Mouse (Mus musculus) midbrain, embryonic 13.5 days (tissue): ENCODE measurements around the gene Pdcd7. TPM values are rescaled to one million over a fixed set of nuclear protein-coding genes. Genes with fewer than 3 reads are reported as not detected.
A peak's percentile ranks its signal among the peaks of the same experiment; 100 is the strongest.

Source experiments
- ATAC-seq: fragments of 200-750 bp; cut with Nextera tagmentation; 2 replicates; pipeline ENCODE4 v1.8.0; 2017; ENCODE audit warnings: mild to moderate bottlenecking, moderate TSS enrichment, moderate library complexity
- H3K27ac ChIP-seq: fragments of 300-500 bp; sonication (generic); 2 replicates; pipeline ENCODE4 v1.5.1; 2015; ENCODE audit warnings: inconsistent platforms, mild to moderate bottlenecking, moderate library complexity
- H3K27me3 ChIP-seq: fragments of 300-500 bp; sonication (generic); 2 replicates; pipeline ENCODE4 v1.6.1; 2015; ENCODE audit warnings: mild to moderate bottlenecking, inconsistent platforms
- H3K36me3 ChIP-seq: fragments of 300-500 bp; sonication (generic); 2 replicates; pipeline ENCODE4 v1.6.1; 2015; ENCODE audit warnings: mild to moderate bottlenecking, inconsistent platforms
- H3K4me1 ChIP-seq: fragments of 300-500 bp; sonication (generic); replicated peaks from 2 replicates; pipeline ENCODE4 v1.6.1; 2015; ENCODE audit warnings: inconsistent platforms
- H3K4me2 ChIP-seq: fragments of 300-500 bp; sonication (generic); replicated peaks from 2 replicates; pipeline ENCODE4 v1.6.1; 2015; ENCODE audit warnings: moderate library complexity, mild to moderate bottlenecking, inconsistent platforms
- H3K4me3 ChIP-seq: fragments of 300-500 bp; sonication (generic); replicated peaks from 2 replicates; pipeline ENCODE4 v1.5.1; 2015; ENCODE audit warnings: mild to moderate bottlenecking, inconsistent platforms
- H3K9ac ChIP-seq: fragments of 300-500 bp; sonication (generic); replicated peaks from 2 replicates; pipeline ENCODE4 v1.6.1; 2015; ENCODE audit warnings: mild to moderate bottlenecking, inconsistent platforms
- H3K9me3 ChIP-seq: fragments of 300-500 bp; sonication (generic); 2 replicates; pipeline ENCODE4 v1.6.1; 2016; ENCODE audit warnings: mild to moderate bottlenecking, inconsistent platforms
- WGBS: fragments of 180-500 bp; shearing (Covaris S2); methylation state at CpG from one replicate; pipeline ENCODE4 v1.1.7; 2015; 5-methylcytosine and 5-hydroxymethylcytosine counted together
- polyA plus RNA-seq: library from polyadenylated mRNA; unstranded; fragments of >200 nt; fragmentation: Nextera tagmentation; extraction: Ambion mirVana; gene quantifications from 2 replicates; pipeline ENCODE4 v1.2.1, GENCODE M21; 2015

Gene Pdcd7
- polyA plus RNA-seq, result 7.5 and 7.6 TPM in 2 replicates

GRCm38 (mm10) chr9:65345854-65346475 is at the start of gene Pdcd7:
Pdcd7 (plus strand) TSS chr9:65346104.
- peak within 1 kb of the TSS; percentile 97 for H3K9ac ChIP-seq
- under 1% methylated on average over 56 of the region's 59 CpGs for WGBS
- peaks cover 32% of the 10 kb centered on the region for H3K4me1 ChIP-seq
- ATAC-seq, result peak; percentile 98
- peak within 1 kb of the TSS; percentile 98 for H3K4me2 ChIP-seq
- peak within 1 kb of the TSS; percentile 100 for H3K4me3 ChIP-seq
- H3K9me3 ChIP-seq, result no peaks in the 10 kb centered on the region
- no peaks in the 10 kb centered on the region for H3K27me3 ChIP-seq
- peak within 1 kb of the TSS; percentile 96 for H3K27ac ChIP-seq
- no peaks in the 10 kb centered on the region for H3K36me3 ChIP-seq

GRCm38 (mm10) chr9:65297056-65297455 is 48.8 kb upstream of the Pdcd7 start:
- Histone ChIP-seq H3K4me3 (no peak overlapping the region), H3K9ac (no peak overlapping the region), H3K9me3 (no peaks in the 10 kb centered on the region), H3K36me3 (peaks cover 27% of the 10 kb centered on the region), H3K4me2 (no peak overlapping the region), H3K27ac (no peak overlapping the region), H3K27me3 (no peaks in the 10 kb centered on the region), H3K4me1 (peaks cover 26% of the 10 kb centered on the region)
- 95% methylated on average over 2 of the region's 2 CpGs for WGBS
- no peak for ATAC-seq

- 88% methylated on average over 3 of the region's 3 CpGs for WGBS
- Histone ChIP-seq H3K9ac (no peak overlapping the region), H3K27me3 (no peaks in the 10 kb centered on the region), H3K9me3 (no peaks in the 10 kb centered on the region), H3K4me2 (no peak overlapping the region), H3K4me1 (peaks cover 18% of the 10 kb centered on the region), H3K27ac (no peak overlapping the region), H3K36me3 (peaks cover 44% of the 10 kb centered on the region), H3K4me3 (no peak overlapping the region)
- ATAC-seq, result no peak
These were observed 47.1 kb upstream of the Pdcd7 start for GRCm38 (mm10) chr9:65298761-65299160.

- WGBS, result 96% methylated on average over 7 of the region's 7 CpGs
- Histone ChIP-seq H3K4me3 (no peak overlapping the region), H3K27ac (no peak overlapping the region), H3K4me2 (no peak overlapping the region), H3K4me1 (peaks cover 17% of the 10 kb centered on the region), H3K9me3 (no peaks in the 10 kb centered on the region), H3K9ac (no peak overlapping the region), H3K27me3 (no peaks in the 10 kb centered on the region), H3K36me3 (peaks cover 50% of the 10 kb centered on the region)
- ATAC-seq, result no peak
These were observed 46.3 kb upstream of the Pdcd7 start for GRCm38 (mm10) chr9:65299650-65300049.

- peaks cover 68% of the 10 kb centered on the region for H3K36me3 ChIP-seq
- no peak overlapping the region for H3K9ac ChIP-seq
- H3K4me3 ChIP-seq, result no peak overlapping the region
- H3K27me3 ChIP-seq, result no peaks in the 10 kb centered on the region
- no peaks in the 10 kb centered on the region for H3K9me3 ChIP-seq
- WGBS, result 94% methylated on average over 4 of the region's 4 CpGs
- H3K27ac ChIP-seq, result no peak overlapping the region
- H3K4me2 ChIP-seq, result no peak overlapping the region
- H3K4me1 ChIP-seq, result no peaks in the 10 kb centered on the region
- no peak for ATAC-seq
These were observed 43.4 kb upstream of the Pdcd7 start for GRCm38 (mm10) chr9:65302327-65302983.

- H3K9me3 ChIP-seq, result no peaks in the 10 kb centered on the region
- no peak overlapping the region for H3K27ac ChIP-seq
- peaks cover 68% of the 10 kb centered on the region for H3K36me3 ChIP-seq
- no peak overlapping the region for H3K9ac ChIP-seq
- 99% methylated on average over 4 of the region's 4 CpGs for WGBS
- no peak overlapping the region for H3K4me2 ChIP-seq
- no peak for ATAC-seq
- H3K4me1 ChIP-seq, result no peaks in the 10 kb centered on the region
- no peak overlapping the region for H3K4me3 ChIP-seq
- no peaks in the 10 kb centered on the region for H3K27me3 ChIP-seq
These were observed 42.3 kb upstream of the Pdcd7 start for GRCm38 (mm10) chr9:65303586-65303985.

- Histone ChIP-seq H3K4me3 (no peak overlapping the region), H3K27me3 (no peaks in the 10 kb centered on the region), H3K27ac (no peak overlapping the region), H3K9ac (no peak overlapping the region), H3K4me1 (no peaks in the 10 kb centered on the region), H3K36me3 (peaks cover 73% of the 10 kb centered on the region), H3K4me2 (no peak overlapping the region), H3K9me3 (no peaks in the 10 kb centered on the region)
- ATAC-seq, result no peak
- whole genome bisulfite sequencing, result 90% methylated on average over 4 of the region's 4 CpGs
These were observed 41.6 kb upstream of the Pdcd7 start for GRCm38 (mm10) chr9:65304300-65304699.

- H3K36me3 ChIP-seq, result peaks cover 67% of the 10 kb centered on the region
- H3K4me2 ChIP-seq, result no peak overlapping the region
- H3K4me3 ChIP-seq, result no peak overlapping the region
- H3K4me1 ChIP-seq, result no peaks in the 10 kb centered on the region
- H3K9me3 ChIP-seq, result no peaks in the 10 kb centered on the region
- H3K9ac ChIP-seq, result no peak overlapping the region
- H3K27me3 ChIP-seq, result no peaks in the 10 kb centered on the region
- no peak overlapping the region for H3K27ac ChIP-seq
- WGBS, result 98% methylated on average over 2 of the region's 2 CpGs
- no peak for ATAC-seq
These were observed 39.2 kb upstream of the Pdcd7 start for GRCm38 (mm10) chr9:65306672-65307071.

- WGBS, result 85% methylated on average over 1 of the region's 1 CpGs
- no peak overlapping the region for H3K4me2 ChIP-seq
- no peak overlapping the region for H3K4me3 ChIP-seq
- no peaks in the 10 kb centered on the region for H3K27me3 ChIP-seq
- no peak for ATAC-seq
- H3K27ac ChIP-seq, result no peak overlapping the region
- H3K4me1 ChIP-seq, result no peaks in the 10 kb centered on the region
- no peaks in the 10 kb centered on the region for H3K9me3 ChIP-seq
- no peak overlapping the region for H3K9ac ChIP-seq
- H3K36me3 ChIP-seq, result peaks cover 67% of the 10 kb centered on the region
These were observed 37.9 kb upstream of the Pdcd7 start for GRCm38 (mm10) chr9:65308011-65308410.

- Histone ChIP-seq H3K4me2 (no peak overlapping the region), H3K4me1 (no peaks in the 10 kb centered on the region), H3K9me3 (no peaks in the 10 kb centered on the region), H3K4me3 (no peak overlapping the region), H3K27me3 (no peaks in the 10 kb centered on the region), H3K36me3 (peaks cover 60% of the 10 kb centered on the region), H3K9ac (no peak overlapping the region), H3K27ac (no peak overlapping the region)
- WGBS, result 98% methylated on average over 4 of the region's 4 CpGs
- no peak for ATAC-seq
These were observed 33.1 kb upstream of the Pdcd7 start for GRCm38 (mm10) chr9:65312669-65313357.

GRCm38 (mm10) chr9:65313846-65314245 is 32.1 kb upstream of the Pdcd7 start:
- H3K36me3 ChIP-seq, result peaks cover 63% of the 10 kb centered on the region
- H3K27ac ChIP-seq, result no peak overlapping the region
- H3K9ac ChIP-seq, result no peak overlapping the region
- 95% methylated on average over 1 of the region's 1 CpGs for WGBS
- no peak overlapping the region for H3K4me3 ChIP-seq
- no peak for ATAC-seq
- no peaks in the 10 kb centered on the region for H3K4me1 ChIP-seq
- H3K27me3 ChIP-seq, result no peaks in the 10 kb centered on the region
- H3K9me3 ChIP-seq, result no peaks in the 10 kb centered on the region
- no peak overlapping the region for H3K4me2 ChIP-seq

- Histone ChIP-seq H3K36me3 (peaks cover 71% of the 10 kb centered on the region), H3K4me1 (no peaks in the 10 kb centered on the region), H3K9ac (no peak overlapping the region), H3K27ac (no peak overlapping the region), H3K9me3 (no peaks in the 10 kb centered on the region), H3K4me2 (no peak overlapping the region), H3K27me3 (no peaks in the 10 kb centered on the region), H3K4me3 (no peak overlapping the region)
- no peak for ATAC-seq
- 95% methylated on average over 11 of the region's 11 CpGs for WGBS
These were observed 23.5 kb upstream of the Pdcd7 start for GRCm38 (mm10) chr9:65322255-65322900.
